Mouse (Mus musculus): Measurements from ENCODE around the gene Gm10135.

The Gm10135 gene

DNA sequence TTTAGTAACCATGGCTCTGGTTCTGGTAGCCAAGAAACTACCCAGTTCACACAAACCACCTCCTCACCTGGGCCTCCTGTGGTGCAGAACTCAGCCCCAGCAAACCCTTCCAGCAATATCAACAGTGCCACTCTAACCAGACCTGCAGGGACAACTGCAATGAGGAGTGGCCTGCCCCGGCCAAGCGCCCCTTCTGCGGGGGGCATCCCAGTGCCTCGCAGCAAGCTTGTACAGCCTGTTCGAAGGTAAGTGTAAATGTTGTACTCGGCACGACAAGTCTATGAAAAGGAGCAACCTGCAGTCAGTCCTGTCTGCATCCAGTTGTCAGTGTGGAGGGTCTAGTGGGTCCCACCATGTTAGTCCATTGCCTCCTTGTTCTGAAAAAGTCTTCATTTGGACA, at the start of gene Gm10135:
TSS of gene Gm10135 (minus strand) at position 101 of the 400 bp plus-strand sequence.
- no peak for TF ChIP-seq GATA4 (IDR thresholded peaks at IDR 0.05; ENCODE audit: insufficient replicate concordance, low read length)

GRCm38 (mm10) chr5:73023801-73024200, 49.3 kb upstream of the Gm10135 start:
- TF ChIP-seq GATA4 (IDR thresholded peaks at IDR 0.05; ENCODE audit: insufficient replicate concordance, low read length) = no peak

DNA sequence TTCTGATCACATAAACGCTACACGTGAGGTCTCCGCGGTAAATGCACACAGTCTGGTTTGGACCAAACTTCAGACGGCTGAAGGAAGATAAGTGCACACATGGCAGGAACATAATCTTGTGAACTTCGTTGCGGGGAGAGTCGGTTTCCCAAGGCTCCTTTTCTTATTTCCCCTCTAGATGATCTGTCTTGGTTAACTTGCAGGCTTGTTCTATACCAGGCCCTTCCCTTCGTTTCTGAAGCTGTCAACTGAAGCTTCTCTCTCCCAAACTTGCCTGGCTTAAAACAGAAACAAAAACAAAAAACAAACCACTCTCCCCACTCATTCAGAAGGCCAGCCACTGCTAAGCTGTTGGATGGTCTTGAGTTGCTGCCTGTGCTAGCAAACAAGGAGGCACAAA, 40.2 kb upstream of the Gm10135 start:
- no peak for TF ChIP-seq GATA4 (IDR thresholded peaks at IDR 0.05; ENCODE audit: insufficient replicate concordance, low read length)

DNA sequence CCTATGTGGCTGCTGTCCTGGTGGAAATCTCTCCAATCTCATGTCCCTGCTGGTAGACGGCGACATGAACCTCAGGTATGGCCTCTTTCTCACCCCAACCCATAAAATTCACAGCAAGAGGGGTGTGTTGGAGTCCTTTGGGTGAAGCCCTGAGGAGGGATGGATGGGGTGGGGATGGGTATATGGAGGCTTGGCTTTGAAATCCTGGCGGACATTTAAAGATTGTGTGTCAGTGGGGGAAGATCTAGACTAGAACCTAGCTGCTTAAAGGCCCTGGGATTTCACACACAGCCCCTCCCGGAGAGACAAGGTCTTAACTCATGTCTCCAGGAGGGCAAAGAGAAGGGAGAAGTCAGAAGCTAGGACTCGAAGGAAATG, 33.1 kb upstream of the Gm10135 start:
- no peak for TF ChIP-seq GATA4 (IDR thresholded peaks at IDR 0.05; ENCODE audit: insufficient replicate concordance, low read length)

DNA sequence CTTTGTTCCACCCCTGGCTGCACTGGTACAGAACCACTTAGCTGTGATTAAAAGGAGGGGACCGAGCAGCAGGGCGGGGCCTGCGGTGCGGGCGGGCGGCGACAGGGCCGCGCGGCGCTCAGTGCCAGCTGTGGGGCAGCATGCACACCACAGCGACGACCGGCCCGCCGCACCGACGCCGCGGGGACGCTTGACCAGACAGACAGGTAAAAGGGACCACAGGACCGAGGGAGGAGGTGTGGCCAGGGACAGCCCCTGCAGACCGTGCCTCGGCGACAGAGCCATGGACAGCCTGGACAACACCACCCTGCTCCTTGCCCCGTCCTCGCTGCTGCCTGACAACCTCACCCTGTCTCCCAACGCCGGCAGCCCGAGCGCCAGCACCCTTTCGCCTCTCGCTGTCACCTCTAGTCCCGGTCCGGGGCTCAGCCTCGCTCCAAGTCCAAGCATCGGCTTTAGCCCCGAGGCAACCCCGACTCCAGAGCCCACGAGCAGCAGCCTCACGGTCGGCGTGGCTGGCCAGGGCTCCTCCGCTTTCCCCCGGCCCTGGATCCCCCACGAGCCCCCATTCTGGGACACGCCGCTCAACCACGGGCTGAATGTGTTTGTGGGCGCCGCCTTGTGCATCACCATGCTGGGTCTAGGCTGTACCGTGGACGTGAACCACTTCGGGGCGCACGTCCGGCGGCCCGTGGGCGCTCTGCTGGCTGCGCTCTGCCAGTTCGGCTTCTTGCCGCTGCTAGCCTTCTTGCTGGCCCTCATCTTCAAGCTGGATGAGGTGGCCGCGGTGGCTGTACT, 32.5 kb upstream of the Gm10135 start, which contains the start of gene Slc10a4:
TSS of gene Slc10a4 (plus strand) at position 100 of the 798 bp plus-strand sequence.
- no peak for TF ChIP-seq GATA4 (IDR thresholded peaks at IDR 0.05; ENCODE audit: insufficient replicate concordance, low read length)

GRCm38 (mm10) chr5:73004046-73004445, 29.5 kb upstream of the Gm10135 start:
- TF ChIP-seq GATA4 (IDR thresholded peaks at IDR 0.05; ENCODE audit: insufficient replicate concordance, low read length) = no peak

DNA sequence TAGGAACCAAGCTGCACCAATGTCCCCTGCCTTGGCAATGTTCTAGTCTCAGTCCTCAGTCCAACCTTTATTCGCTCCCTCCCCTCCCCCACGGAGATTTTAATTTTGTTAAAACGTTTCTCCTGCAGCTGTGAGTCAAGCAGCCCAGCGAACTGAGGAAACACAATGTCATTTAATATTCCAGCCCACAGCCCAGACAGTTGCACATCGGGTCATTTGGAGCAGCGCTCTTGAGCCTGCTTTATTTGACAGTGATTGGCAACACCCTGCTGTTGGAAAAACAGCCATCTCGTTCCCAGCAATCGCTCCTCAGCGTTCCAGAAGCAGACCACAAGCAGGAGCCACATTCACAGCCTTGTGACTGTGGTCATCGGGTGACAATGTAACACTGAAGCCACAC, 20.9 kb upstream of the Gm10135 start:
- no peak for TF ChIP-seq GATA4 (IDR thresholded peaks at IDR 0.05; ENCODE audit: insufficient replicate concordance, low read length)

DNA sequence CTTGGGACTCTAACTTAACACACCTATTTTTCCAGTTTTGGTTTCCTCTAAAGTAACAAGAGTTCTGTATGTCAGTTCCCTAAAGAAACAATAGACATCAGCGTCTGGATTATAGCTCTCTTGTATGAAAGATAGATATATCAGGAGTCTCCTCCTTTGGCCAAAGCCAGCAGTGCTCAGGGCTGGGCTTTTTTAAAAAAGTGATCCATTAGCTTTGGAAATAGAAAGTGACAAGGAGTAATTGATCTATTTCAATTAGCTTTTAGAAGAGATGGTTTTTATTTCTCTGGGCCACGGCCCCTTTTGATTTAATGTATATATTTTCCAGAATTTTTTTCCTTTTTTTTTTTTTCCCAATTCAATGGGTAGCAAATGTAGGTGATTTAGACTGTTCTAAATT, 20.4 kb upstream of the Gm10135 start:
- no peak for TF ChIP-seq GATA4 (IDR thresholded peaks at IDR 0.05; ENCODE audit: insufficient replicate concordance, low read length)

- no peak for TF ChIP-seq GATA4 (IDR thresholded peaks at IDR 0.05; ENCODE audit: insufficient replicate concordance, low read length)
These were observed 19.9 kb upstream of the Gm10135 start for GRCm38 (mm10) chr5:72994424-72994823.

- TF ChIP-seq GATA4 (IDR thresholded peaks at IDR 0.05; ENCODE audit: insufficient replicate concordance, low read length) = no peak
These were observed 18.0 kb upstream of the Gm10135 start for GRCm38 (mm10) chr5:72992474-72992873.

DNA sequence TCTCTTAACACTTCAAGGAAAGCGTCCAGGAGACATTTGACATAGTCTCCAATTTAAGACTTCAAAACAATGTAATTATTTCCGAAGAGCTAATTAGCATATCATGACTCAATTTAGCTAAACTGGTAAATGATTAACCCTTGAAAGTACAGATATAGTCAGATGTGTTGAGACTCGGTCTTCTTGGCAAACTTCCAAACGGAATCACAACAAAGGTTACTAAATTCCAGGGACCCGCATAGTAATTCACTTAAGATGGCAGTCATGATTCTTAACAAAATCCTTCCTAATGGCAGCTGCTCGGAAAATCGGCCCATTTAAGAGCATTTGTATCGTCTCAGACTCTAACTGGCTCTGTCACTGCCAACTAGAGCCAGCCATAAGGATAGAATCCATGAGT, 15.3 kb upstream of the Gm10135 start:
- no peak for TF ChIP-seq GATA4 (IDR thresholded peaks at IDR 0.05; ENCODE audit: insufficient replicate concordance, low read length)

DNA sequence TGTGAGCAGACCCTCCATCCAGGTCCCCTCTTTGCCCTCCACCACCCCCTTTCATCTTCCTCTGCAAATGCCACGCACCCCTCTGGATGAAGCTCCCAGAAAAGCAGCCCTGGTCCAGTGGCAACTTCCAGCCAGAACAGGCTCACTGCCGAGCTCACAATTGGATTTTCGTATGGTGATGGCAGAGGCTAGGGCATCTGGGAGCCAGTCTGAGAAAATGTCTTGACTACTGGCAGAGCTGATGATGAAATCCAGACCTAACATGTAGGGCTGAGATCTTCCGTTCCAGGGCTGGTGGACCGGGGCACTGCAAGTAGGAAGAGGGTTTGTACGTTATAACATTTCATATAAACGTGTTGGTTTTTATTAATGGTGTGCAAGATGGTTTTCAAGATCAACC, 13.3 kb upstream of the Gm10135 start:
- TF ChIP-seq GATA4 (IDR thresholded peaks at IDR 0.05; ENCODE audit: insufficient replicate concordance, low read length) = no peak

DNA sequence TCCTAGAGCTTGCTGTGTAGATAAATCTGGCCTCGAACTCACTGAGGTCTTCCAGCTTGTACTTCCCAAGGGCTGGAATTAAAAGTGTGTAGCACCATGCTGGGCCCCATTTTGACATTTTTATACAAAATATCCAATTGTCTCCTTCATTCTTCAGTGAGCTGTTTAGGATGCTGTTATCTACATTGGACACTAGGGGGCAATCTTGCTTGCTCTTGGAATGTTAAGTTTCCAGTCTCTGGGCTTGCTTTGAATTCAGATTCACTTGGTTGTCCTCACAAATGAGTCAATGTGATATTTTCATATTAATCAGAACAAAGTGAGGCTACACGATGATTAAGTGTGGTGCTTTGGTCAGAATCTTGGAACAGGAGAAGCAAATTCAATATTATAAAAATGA, 9.6 kb upstream of the Gm10135 start:
- no peak for TF ChIP-seq GATA4 (IDR thresholded peaks at IDR 0.05; ENCODE audit: insufficient replicate concordance, low read length)

DNA sequence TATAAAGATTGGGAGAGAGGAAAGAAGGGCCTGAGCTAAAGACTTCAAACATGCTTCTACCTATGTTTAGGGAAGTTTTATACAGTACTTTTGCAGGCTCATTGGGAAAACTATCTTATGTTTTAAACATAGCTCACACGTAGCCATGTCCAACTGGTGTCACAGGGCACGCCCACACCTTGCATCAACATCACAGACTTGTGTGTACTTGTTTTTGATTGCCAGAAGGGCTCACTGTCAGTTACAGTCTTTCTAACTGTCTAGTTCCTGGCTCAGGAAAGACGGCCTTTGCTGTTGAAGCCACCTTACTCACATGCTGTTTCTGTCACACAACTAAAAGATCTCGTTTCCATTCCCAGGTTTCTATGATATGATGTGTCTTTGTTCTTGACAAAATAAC, 2.0 kb upstream of the Gm10135 start:
- TF ChIP-seq GATA4 (IDR thresholded peaks at IDR 0.05; ENCODE audit: insufficient replicate concordance, low read length) = no peak

DNA sequence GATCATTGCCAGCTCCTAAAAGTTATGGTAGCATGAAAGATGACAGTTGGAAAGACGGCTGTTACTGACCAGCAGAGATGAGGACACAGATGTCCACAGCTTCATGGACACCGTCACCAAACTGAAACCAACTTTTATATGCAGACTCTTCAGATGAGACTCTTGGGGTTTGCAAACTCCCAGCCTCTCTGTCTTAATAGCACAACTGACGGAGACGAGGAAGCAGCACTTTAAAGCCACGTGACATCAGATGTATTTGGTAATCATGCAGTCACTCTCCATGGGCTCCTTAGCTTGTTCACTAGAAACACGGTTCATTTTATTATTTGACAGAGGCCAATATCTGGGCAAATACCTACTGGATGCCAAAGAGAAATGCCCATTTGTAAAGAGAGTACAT, 1.5 kb upstream of the Gm10135 start:
- no peak for TF ChIP-seq GATA4 (IDR thresholded peaks at IDR 0.05; ENCODE audit: insufficient replicate concordance, low read length)

DNA sequence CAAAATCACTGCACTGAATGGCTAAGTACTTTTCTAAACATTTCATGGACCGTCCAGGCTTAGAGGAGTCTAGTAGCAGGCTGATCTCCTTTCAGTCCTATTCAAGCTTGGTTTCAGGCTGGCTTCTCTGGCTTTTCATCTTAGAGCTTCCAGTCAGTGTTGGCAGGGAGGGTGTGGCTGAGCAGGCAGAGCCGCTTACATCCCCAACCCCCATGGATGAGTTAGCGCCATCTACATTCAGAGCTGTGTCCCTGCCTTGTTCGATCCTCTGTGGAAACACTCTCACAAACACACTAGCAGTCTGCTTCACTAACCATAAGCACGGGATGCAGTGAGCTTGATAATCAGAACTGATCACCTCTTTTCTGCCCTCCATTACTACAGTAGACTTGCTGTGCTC, 1.6 kb downstream of the Gm10135 start:
- no peak for TF ChIP-seq GATA4 (IDR thresholded peaks at IDR 0.05; ENCODE audit: insufficient replicate concordance, low read length)

DNA sequence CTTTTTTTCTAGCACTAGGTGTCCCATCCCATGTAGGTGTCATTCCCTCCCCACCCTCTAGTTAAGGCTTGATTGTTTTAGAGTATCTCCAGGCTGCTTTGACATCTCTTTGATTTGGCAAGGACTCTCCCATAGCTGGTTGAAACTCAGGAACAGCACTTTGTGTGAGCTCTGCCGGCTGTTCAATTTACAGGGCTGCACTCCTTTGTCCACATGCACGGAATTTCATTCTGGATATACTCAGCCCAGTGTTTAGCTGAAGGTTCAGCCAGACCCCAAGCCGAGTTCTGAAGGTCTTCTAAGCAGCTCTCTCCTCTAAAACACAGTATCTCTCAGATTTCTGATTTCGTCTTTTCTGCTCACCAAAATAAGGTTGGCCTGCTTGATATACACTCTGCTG, 2.1 kb downstream of the Gm10135 start:
- no peak for TF ChIP-seq GATA4 (IDR thresholded peaks at IDR 0.05; ENCODE audit: insufficient replicate concordance, low read length)

Measured in liver, adult (tissue).